Mouse (Mus musculus): ENCODE results near the gene Ahsg.

Gene Ahsg

DNA sequence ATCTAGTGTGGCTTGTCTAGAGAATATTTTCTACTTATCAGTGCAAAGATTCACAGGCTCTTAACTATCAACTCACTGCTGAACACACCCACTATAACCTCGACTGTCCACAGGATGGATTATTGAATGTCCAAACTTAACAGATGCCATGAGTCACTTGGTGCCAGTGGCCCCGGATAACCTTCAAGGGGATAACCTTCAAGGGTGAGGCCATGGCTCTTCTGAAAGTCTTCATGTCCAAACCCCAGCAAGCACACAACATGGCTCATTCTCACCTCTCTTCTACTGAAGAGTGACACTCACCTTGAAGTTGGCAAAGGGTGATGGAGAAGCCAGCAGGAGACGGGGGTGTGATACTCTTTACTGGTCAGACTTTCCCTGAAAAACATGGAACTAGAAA, 4.4 kb upstream of the Ahsg start:
- no peak for DNase-seq (ENCODE audit: low read depth, low spot score)

DNA sequence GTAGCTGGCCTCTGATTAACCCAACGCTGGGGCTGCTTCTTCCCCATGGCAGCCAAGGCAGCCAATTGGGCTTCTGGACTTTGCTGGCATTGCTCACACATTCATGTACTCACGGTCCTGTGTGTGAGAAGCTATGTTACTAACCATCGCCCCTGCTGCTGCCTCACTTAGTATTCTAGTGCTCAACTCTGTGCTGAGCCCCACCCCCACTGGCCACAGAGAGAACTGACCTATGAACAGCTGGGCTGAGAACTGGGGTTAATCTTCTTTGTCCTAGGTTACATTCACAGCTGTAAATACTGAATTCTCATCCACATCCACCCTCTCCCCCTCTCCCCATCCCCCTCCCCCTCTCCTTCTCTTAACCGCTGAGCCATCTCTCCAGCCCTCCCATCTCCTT, 2.2 kb upstream of the Ahsg start:
- DNase-seq (ENCODE audit: low read depth, low spot score), result no peak

DNA sequence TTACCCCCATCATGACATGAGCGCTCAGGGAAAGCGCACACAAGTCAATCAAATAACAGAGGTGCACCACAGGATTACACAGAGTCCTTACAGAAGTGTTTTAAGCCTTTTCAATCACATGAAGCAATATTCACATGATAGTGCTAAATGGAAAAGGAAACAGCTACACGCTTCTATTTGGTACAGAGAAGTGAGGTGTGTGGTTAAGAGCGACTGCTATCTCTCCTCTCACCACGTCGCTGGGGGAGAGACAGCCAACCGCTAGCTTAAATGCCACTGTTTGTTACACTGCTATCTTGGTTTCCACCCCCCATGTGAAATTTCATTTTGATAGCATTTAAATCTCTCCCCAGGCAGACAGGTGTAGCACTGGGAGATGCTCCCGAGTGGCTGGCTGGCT, 1.4 kb upstream of the Ahsg start:
- DNase-seq (ENCODE audit: low read depth, low spot score), result no peak

DNA sequence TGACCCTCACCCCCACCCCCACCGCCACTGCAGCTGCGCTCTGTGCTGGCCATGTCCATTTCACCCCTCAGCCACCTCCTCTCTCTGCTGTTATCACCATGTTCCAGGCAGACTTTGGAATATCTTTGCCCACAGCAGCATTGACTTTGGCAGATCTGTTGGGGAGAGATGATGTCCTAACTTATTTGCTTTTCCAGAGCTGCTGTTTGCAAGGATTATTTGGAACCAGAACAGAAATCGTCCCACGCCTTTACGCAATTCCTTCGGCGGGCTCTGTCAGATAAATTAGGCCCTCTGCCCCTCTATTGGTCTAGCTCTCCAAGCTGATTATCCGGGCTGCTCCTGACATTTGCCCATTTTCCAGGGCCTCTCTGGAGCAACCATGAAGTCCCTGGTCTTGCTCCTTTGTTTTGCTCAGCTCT, 667 bp downstream of the Ahsg start:
- no peak for DNase-seq (ENCODE audit: low read depth, low spot score)

DNA sequence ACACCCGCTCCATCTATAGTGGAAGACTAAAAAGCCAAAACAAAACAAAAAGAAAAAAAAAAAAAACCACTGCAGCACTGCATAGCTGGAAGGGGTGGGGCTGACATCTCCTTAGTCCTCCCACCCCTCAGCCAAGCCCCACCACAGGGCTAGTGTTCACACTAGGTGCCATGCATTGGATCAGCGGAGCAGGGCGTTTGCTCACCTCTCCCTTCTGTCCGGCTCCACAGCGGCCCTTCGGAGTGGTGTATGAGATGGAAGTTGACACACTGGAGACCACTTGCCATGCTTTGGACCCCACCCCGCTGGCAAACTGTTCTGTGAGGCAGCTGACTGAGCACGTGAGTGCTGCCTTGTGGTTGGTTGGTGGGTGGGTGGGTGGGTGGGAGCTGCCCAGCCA, 3.0 kb downstream of the Ahsg start:
- no peak for DNase-seq (ENCODE audit: low read depth, low spot score)

DNA sequence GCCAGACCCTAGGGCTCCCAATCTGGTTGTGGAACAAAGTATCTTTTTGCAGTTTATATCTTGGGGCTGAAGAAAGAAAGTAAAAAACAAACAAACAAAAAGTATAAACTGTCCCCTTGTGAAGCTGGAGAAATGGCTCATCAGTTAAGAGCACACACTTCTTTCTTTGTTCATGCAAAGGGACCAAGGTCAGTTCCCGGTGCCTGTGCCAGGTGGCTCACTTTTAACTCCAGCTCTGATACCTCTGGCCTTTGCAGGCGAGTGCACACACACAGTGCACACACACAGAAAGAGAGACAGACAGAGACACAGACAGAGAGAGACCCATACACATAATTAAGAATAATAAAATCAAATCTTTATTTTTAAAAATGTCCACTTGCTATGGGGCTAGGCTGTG, 5.5 kb downstream of the Ahsg start:
- DNase-seq (ENCODE audit: low read depth, low spot score), result no peak

DNA sequence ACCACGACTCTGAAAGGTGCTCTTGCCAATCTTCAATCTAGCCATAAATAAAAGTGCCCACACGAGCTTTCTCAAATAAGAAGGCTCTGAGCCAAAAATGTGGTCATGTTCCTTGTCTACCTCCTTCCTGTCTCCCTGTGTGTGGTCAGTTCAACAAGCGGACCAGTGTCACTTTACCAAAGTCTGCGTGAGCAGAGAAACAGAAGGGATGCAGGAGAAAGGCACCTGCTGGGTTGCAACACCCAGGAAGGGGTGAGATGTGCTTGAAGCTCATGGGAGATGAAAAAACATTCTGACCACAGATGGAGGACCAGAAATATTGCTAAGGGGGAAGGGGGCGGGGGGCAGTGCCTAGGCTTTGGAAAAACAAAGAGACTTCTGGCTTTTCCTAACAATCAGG, 8.3 kb downstream of the Ahsg start:
- DNase-seq (ENCODE audit: low read depth, low spot score), result peak; percentile 10

DNA sequence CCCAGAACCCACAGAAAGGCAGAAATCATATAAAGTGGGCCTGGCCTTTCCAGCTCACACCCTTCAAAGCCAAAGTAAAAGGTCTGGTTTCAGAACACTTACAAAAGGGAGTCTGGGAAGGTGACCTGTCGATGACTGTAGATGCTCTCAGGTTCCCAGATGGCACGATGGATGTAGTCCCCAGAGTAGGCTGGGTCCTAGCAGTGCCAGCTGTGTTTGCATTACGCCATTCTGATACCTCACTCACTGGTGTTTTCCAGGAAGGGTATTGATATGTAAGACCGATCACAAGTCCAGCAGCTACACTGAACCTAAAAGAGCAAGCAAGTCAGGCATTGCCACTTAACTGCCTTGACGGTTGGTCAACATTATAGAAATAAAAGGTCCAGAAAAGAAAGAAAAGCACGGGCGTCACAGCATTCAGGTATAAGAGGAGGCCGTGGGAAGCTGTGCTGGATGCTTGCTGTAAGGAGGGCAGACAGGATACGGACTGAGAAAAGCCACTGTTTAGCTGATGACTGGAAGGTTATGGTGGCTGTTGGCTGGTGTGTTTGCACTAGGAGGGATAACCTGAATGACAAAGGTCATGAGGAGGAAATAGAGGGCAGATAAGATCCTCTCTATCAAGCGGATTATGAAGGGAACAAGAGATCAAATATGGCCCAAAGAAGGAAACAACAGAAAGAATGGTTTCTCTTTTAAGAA, 8.9 kb downstream of the Ahsg start:
- DNase-seq (ENCODE audit: low read depth, low spot score), result no peak

DNA sequence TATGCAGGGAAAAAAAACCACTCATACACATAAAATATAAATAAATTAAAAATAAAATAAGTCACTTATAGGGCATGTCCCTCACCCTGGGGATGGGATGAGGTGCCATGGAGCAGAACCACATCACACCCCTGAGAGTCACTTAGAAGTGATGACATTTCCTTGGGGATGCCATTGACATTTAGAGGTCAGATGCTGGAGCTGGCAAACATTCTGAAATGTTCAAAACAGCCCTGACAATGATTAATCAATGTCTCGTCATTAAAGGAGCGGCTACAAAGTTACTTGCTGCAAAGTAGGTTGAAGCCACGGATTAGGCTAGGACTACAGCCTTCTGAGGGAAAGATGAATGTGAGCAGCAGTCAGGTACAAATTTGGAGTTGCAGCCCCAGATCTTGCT, 10.2 kb downstream of the Ahsg start:
- DNase-seq (ENCODE audit: low read depth, low spot score), result no peak

DNA sequence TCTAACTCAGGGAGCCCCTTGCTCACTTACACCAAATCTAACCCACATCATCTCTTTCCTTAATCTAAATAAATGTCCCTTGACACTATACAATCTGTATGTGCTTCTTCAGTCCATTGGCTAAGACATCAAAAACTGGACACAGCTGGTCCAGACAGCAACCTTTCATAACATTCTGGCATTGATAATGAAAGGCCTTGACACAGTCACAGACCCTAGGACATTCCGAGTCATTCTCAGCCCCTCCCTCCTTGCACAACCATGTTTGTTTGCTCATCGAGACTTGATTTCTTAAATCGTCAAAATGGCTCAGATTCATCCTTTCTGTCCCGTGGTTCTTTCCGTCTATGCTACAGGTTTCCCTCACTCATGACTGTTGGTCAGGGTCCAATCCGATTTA, 18.2 kb downstream of the Ahsg start:
- DNase-seq (ENCODE audit: low read depth, low spot score), result no peak

DNA sequence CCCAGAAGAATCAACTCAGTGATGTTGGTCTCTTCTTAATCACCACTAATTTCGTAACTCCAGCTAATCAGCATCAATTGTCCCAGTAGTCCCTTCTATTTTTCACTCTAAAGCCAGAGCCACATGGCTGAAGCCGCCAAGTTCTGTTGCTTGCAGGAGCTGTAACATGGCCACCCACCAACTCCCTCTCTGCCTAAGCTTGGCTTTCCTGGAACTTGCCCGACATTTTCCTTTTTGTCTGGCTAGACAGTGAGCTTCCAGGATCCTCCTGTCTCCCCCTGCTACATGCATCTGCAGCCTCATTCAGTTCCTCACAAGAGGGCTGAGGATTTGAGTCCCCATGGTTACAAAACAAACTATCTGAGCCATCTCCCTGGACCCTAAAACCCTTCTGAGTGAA, 20.9 kb downstream of the Ahsg start:
- DNase-seq (ENCODE audit: low read depth, low spot score), result no peak

DNA sequence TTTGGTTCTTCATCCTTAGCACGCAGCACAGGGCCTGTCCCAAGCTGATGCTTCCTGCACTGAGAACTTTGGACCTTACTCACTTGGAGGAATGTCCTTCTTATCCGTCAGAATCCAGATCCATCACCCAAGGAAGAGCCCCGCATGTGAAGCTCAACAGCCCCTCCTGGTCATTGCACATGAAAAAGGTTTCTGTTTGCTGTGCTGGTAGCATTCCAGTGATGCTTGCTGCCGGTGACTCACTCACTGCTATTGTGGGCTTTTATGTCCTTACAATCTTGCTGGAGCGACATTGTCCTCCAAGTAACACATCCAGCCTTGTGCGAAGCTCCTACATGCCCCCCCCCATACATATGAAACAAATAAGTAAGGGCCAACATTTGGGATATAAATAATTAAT, 21.8 kb downstream of the Ahsg start:
- peak; percentile 71 for DNase-seq (ENCODE audit: low read depth, low spot score)

DNA sequence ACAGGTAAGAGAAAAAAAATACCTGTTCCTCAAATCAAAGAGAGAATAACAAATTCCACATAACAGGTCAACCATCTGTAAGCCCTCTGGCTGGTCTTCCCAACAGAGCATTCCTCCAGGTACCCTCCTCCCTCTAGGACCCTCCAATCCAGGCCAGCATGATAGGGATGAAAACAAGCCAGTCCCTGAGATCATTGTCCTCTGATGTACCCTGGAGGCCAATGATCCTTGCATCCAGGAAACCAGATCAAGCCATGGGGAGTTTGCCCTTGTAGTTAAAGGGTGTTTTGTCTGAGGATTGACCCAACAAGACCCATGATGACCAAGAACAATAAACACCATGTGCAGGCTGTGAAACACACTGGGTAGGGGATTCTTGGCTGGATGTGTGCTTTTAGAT, 23.2 kb downstream of the Ahsg start:
- DNase-seq (ENCODE audit: low read depth, low spot score), result no peak

DNA sequence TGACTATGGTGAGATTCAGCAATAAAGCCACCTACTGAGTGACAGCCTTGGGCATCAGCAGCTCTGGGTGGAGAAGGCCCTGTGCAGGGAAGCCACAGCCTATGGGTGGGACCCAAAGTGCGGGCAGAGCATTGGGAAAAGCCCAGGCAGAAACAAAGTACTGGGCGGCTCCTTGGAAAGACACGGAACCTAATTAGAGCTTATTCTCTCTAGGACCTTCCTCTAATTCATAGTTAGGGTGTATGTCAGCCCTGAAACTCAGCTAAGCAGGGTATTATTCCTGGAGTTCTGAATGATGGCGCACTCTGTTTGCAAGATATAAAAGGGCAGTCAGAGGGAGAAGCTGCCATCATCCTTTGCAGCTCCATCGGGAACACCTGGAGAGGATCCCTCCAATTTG, 27.0 kb downstream of the Ahsg start, which contains the start of gene Fetub:
TSS of gene Fetub (plus strand) at position 301 of the 400 bp plus-strand sequence.
- no peak for DNase-seq (ENCODE audit: low read depth, low spot score)

DNA sequence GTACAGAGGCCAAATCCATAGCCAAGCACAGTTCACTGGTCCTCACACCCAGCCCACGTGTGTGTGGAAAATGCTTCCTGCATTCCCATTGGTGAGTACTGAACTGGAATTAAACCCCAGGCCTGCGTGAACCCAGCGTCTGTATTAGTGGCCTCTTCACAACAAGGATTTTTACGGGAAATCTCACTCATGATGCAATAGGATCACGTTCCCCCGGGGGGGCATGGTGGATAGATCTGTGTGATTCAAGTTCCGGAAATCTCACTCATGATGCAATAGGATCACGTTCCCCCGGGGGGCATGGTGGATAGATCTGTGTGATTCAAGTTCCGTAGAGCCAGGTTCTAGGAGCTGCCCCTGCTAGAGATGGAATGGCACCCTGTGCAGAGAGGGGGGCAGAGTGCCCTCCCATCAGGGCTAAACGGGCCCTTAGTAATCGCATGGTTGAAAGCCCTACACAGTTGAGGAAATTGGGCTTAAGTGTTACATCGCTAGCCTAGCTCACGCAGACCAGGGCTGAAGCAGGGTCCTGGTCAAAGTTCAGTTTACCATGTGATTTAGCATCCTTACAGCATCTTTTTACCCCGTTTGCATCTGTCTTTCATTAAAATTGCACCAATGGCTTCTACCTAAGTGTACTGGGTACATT, 27.7 kb downstream of the Ahsg start:
- peak; percentile 30 for DNase-seq (ENCODE audit: low read depth, low spot score)

DNA sequence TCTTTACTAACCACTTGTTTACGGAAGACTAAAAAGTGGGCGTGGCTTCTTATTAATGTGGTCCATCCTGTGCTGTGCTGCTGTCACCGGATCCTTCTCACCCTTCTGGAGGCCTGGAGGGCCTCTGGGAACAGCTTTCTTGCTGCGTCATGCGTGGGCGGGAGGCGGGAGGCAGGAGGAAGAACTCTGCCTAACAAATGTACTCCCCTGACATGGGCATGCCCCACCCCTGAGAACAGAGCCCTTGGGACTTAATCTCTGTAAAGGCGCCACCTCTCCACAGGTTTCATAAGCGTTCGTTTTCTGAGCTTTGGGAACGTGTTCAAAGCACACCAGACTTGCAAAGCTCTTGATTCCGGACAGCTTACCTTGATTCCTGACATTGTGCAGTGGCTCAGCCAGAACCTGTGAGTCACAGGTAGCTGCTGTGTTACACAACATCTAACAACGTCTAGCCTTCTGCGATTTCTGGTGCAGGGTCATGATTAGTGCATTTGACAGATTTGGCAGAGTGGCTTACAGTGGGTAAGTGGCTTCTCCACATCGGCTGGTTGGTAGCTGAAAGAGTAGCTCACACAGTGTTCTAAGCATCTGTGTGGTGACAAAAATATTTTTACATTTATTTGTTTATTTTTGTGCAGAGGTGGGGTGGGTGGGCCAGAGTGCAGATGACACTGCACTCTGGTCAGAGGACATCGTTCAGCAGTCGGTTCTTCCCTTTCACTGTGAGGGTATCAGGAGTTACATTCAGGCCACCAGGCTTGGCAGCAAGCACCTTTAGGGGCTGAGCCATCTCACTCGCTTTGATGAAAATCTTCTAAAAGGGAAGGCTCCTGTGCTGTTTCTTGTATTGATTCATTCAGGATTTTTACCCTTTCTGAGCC, 29.1 kb downstream of the Ahsg start:
- DNase-seq (ENCODE audit: low read depth, low spot score), result peak; percentile 84

DNA sequence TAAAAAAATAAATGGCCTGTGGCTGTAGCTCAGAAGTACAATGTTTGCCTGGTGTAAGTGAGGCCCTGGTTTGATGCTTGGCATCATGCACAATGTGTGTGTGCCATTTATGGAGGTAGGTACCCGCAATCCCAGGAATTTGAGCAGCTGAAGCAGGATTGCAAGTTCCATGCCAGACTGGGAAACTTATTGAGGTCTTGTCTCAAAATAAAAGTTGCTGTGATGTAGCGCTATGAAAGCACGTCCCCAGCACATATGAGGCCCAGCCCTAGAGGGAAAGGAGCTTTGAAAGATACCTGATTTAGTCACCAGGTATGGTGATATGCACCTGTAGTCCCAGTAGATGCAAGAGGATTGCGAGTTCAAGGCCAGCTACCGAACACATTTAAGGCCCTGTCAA, 30.7 kb downstream of the Ahsg start:
- no peak for DNase-seq (ENCODE audit: low read depth, low spot score)

DNA sequence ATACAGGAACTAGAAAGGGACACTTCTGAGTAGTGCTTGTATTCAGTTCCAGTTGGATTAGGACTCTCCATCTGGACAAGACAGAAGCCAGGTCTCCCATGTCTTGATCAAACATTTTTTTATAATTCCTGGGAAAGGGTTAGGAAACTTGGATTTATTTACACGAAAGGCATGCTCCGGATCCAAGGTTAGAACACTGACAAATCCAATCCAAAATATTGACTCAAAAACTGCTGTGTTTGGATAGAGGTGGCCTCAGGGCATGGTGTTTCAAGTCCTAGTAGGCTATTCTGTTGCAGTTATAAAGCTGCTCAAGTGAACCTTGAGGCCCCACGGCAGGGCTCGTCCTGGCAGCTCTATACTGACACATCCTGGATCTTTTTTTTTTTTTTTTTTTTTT, 31.4 kb downstream of the Ahsg start:
- DNase-seq (ENCODE audit: low read depth, low spot score), result peak; percentile 25

DNA sequence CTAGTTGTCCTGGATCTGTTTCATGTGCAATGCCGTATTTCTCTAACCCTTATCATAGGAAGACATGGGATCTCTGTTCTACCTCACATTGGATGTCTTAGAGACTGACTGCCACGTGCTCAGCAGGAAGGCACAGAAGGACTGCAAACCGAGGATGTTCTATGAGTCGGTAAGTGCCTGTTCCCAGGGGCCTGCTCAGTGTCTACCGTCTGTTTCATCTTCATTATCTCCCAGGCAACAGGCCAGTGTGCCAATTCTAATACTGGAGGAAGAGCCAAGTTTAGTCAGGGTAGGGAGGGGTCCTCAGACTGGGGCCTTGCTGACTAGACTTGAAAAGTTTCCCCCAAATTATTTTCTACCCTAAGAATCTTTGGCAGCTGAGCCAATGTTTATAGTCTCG, 38.5 kb downstream of the Ahsg start:
- DNase-seq (ENCODE audit: low read depth, low spot score), result no peak

DNA sequence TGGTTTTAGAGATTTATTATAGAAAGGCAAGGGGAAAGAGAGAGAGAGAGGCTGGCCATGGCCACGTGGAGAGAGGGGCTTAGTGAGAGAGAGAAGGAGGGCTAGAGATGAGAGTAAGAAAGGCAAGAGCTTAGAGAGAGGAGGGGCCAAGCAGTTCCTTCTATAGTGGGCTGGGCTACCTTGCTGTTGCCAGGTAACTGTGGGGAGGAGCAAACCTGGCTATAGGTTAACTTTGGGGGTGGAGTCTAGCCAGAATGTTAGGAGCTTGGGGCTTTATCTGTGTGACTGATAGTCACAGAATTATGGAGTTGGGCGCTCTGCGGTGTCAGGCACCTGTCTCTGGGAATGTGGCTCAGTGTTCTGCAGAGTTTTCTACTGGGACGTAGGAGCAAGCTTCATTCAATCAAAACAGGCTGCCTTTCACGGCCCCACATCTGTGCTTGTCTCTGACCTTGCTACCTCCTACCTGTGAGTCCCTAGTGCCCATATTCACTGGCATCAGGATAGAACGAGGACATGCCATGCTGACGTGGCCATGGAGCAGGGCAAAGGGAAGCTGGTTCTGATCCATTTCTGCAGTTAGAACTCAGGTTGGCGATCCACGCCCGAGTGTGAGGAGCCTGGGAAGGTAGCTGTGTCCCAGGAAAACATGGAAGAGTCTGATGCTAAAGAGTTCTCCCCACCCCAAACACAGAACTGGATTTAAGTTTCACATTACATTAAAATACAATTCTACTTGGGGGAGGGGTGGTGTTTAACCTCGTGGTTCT, 40.5 kb downstream of the Ahsg start:
- DNase-seq (ENCODE audit: low read depth, low spot score), result no peak

DNA sequence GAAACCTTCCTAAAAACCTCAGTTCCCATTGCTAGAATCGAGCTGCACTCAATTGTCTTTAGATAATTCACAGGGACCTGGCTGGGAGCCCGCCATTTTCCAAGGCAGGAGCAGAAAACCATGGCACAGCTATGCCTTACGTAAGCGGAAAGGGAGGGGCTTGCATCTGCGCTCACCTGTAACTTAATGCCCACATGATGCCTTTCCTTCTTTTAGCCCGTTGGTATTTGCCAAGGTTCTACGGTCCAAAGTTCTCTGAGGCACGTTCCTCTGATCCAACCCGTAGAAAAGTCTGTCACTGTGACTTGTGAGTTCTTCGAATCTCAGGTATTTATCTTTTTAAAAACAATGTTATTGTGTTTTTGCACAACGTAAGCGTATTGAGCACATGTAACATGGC, 46.6 kb downstream of the Ahsg start:
- no peak for DNase-seq (ENCODE audit: low read depth, low spot score)

DNA sequence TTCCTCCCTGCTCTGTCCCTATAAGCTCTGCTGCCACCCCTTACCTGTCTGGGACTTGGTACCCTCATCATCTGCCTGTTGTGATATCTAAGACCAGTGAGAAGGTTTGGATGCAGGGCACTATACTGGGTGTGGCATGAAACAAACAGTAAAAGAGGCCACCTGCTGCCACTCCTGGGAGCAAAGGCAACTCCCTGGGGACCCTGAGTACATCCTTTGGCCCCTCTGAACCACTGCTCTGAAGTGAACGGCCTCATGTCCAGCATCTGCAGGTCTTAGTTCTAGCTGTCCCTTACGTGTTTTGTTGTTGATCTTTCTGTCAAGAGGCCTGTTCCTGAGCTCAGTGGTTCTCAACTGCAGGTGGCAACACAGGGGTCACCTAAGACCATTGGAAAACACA, 47.5 kb downstream of the Ahsg start:
- DNase-seq (ENCODE audit: low read depth, low spot score), result no peak
